Comparison of ENCODE assay signal across 8 mouse cellular contexts in the genomic region with DNA sequence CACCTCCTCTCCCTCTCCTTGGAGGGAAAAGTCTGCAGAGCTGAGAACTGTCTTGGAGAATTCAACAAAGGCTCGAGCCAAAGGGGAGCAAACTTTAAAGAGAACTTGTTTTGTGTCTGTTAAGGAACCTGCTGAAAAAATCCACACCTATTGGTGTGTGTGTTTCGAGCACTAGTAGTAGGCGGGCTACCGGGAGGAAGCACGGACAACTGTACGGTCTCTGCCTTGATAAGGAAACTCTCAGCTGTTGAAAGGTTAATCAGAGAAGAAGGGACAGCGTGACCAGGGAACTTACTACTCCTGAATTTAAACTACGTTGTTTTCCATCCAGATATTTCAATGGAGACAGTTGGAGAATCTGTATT.
DNase-seq lines count a peak whose midpoint lies in the region; ATAC-seq lines count a peak whose summit lies in the region.

No protein-coding gene starts in this region.

- H3K4me2 ChIP-seq in lung, embryonic 16.5 days (ENCODE audit: low read depth, low read length) = peak overlapping the region; percentile 88
- H3K4me2 ChIP-seq in intestine, embryonic 16.5 days (ENCODE audit: low read depth, low read length) = peak overlapping the region; percentile 72
- peak overlapping the region; percentile 66 for H3K4me2 ChIP-seq in neural tube, embryonic 12.5 days (replicated peaks)

- H3K27me3 ChIP-seq in lung, embryonic 16.5 days (ENCODE audit: control insufficient read depth, insufficient read depth, low read depth, low read length) = no peaks in the 10 kb centered on the region
- H3K27me3 ChIP-seq in embryonic facial prominence, embryonic 10.5 days (replicated peaks; ENCODE audit: low read depth, poor library complexity, severe bottlenecking) = no peaks in the 10 kb centered on the region
- no peaks in the 10 kb centered on the region for H3K27me3 ChIP-seq in intestine, embryonic 16.5 days (replicated peaks; ENCODE audit: control insufficient read depth, insufficient read depth, low read length)
- H3K27me3 ChIP-seq in neural tube, embryonic 12.5 days (replicated peaks) = no peaks in the 10 kb centered on the region

- peak; percentile 15 for ATAC-seq in lung, embryonic 16.5 days (ENCODE audit: low read depth)
- peak; percentile 61 for ATAC-seq in intestine, embryonic 16.5 days
- peak; percentile 41; the same call in 1 of the 2 replicates for ATAC-seq in neural tube, embryonic 12.5 days (ENCODE audit: low FRiP score, low read depth)

- H3K9ac ChIP-seq in lung, embryonic 16.5 days (ENCODE audit: low read length) = peak overlapping the region; percentile 80
- H3K9ac ChIP-seq in intestine, embryonic 16.5 days (ENCODE audit: low read depth, low read length) = peak overlapping the region; percentile 64
- peak overlapping the region; percentile 56 for H3K9ac ChIP-seq in neural tube, embryonic 12.5 days

- H3K36me3 ChIP-seq in lung, embryonic 16.5 days (ENCODE audit: control insufficient read depth, insufficient read depth, low read length) = no peaks in the 10 kb centered on the region
- H3K36me3 ChIP-seq in embryonic facial prominence, embryonic 10.5 days (replicated peaks) = peaks cover 31% of the 10 kb centered on the region
- no peaks in the 10 kb centered on the region for H3K36me3 ChIP-seq in intestine, embryonic 16.5 days (ENCODE audit: control insufficient read depth, insufficient read depth, low read length)
- H3K36me3 ChIP-seq in neural tube, embryonic 12.5 days = 0 out of 2 replicates have a peak, but pooled peaks cover 7% of the 10 kb centered on the region

- peak overlapping the region; percentile 99 for H3K27ac ChIP-seq in lung, embryonic 16.5 days (ENCODE audit: low read length)
- peak overlapping the region; percentile 93 for H3K27ac ChIP-seq in embryonic facial prominence, embryonic 10.5 days (replicated peaks)
- peak overlapping the region; percentile 95 for H3K27ac ChIP-seq in intestine, embryonic 16.5 days (ENCODE audit: low read length)
- H3K27ac ChIP-seq in neural tube, embryonic 12.5 days = peak overlapping the region; percentile 22; the same call in 1 of the 2 replicates

- peaks cover 62% of the 10 kb centered on the region for H3K4me1 ChIP-seq in lung, embryonic 16.5 days (replicated peaks; ENCODE audit: control insufficient read depth, insufficient read depth, low read length)
- peaks cover 93% of the 10 kb centered on the region for H3K4me1 ChIP-seq in embryonic facial prominence, embryonic 10.5 days
- H3K4me1 ChIP-seq in intestine, embryonic 16.5 days (ENCODE audit: control insufficient read depth, insufficient read depth, low read length) = peaks cover 45% of the 10 kb centered on the region
- H3K4me1 ChIP-seq in neural tube, embryonic 12.5 days = peaks cover 76% of the 10 kb centered on the region

- H3K4me3 ChIP-seq in lung, embryonic 16.5 days (ENCODE audit: low read length) = peak overlapping the region; percentile 71
- peak overlapping the region; percentile 63 for H3K4me3 ChIP-seq in embryonic facial prominence, embryonic 10.5 days
- H3K4me3 ChIP-seq in intestine, embryonic 16.5 days (ENCODE audit: low read length) = peak overlapping the region; percentile 57
- peak overlapping the region; percentile 39 for H3K4me3 ChIP-seq in neural tube, embryonic 12.5 days

- DNase-seq in lung, adult 18-20 months = no peak
- DNase-seq in embryonic facial prominence, embryonic 10.5 days (ENCODE audit: low spot score) = no peak
- DNase-seq in right cerebral cortex, postnatal 4 days = no peak
- DNase-seq in cerebellum, adult 8-10 months = no peak
- DNase-seq in right cerebral cortex, postnatal 10 days (ENCODE audit: low spot score in 2 of 2) = no peak

- no peaks in the 10 kb centered on the region for H3K9me3 ChIP-seq in lung, embryonic 16.5 days (ENCODE audit: control insufficient read depth, low read length)
- H3K9me3 ChIP-seq in embryonic facial prominence, embryonic 10.5 days = no peaks in the 10 kb centered on the region
- H3K9me3 ChIP-seq in intestine, embryonic 16.5 days (ENCODE audit: control insufficient read depth, low read length) = no peaks in the 10 kb centered on the region
- no peaks in the 10 kb centered on the region for H3K9me3 ChIP-seq in neural tube, embryonic 12.5 days

- 2% methylated on average over 8 of the region's 8 CpGs for WGBS in lung, embryonic 16.5 days
- WGBS in embryonic facial prominence, embryonic 10.5 days = 2% methylated on average over 8 of the region's 8 CpGs
- whole genome bisulfite sequencing in intestine, embryonic 16.5 days = 1% methylated on average over 8 of the region's 8 CpGs
- 2% methylated on average over 8 of the region's 8 CpGs for WGBS in neural tube, embryonic 12.5 days

Comparison
In these comparisons a context has a peak if more than half of its experiments do, and no peak if none do; other contexts are left out.
1. H3K27ac ChIP-seq: peak in every context shown above with its lines; median percentile 99 in lung, embryonic 16.5 days; 95 in intestine, embryonic 16.5 days; 93 in embryonic facial prominence, embryonic 10.5 days; 22 in neural tube, embryonic 12.5 days.